Mouse (Mus musculus) heart, adult 18-20 months (tissue): ENCODE results near the gene Slc8a3. TPM values are rescaled to one million over a fixed set of nuclear protein-coding genes. Genes with fewer than 3 reads are reported as not detected.

Experiments
- DNase-seq, 2 experiments: peaks; one replicate each; pipeline ENCODE4 v3.0.0; 2021 to 2022; ENCODE audit warnings: mixed read lengths in 1 of 2
- total RNA-seq, 2 experiments: library from RNA; stranded (reverse); gene quantifications; 2 replicates each; pipeline ENCODE4 v1.2.3; 2021

The Slc8a3 gene
- total RNA-seq, 2 experiments from 2014 or later = 0.17 to 0.21 TPM

- no peak for DNase-seq
Observed at GRCm38 (mm10) chr12:81237158-81237557, 95.8 kb downstream of the Slc8a3 start.

DNA sequence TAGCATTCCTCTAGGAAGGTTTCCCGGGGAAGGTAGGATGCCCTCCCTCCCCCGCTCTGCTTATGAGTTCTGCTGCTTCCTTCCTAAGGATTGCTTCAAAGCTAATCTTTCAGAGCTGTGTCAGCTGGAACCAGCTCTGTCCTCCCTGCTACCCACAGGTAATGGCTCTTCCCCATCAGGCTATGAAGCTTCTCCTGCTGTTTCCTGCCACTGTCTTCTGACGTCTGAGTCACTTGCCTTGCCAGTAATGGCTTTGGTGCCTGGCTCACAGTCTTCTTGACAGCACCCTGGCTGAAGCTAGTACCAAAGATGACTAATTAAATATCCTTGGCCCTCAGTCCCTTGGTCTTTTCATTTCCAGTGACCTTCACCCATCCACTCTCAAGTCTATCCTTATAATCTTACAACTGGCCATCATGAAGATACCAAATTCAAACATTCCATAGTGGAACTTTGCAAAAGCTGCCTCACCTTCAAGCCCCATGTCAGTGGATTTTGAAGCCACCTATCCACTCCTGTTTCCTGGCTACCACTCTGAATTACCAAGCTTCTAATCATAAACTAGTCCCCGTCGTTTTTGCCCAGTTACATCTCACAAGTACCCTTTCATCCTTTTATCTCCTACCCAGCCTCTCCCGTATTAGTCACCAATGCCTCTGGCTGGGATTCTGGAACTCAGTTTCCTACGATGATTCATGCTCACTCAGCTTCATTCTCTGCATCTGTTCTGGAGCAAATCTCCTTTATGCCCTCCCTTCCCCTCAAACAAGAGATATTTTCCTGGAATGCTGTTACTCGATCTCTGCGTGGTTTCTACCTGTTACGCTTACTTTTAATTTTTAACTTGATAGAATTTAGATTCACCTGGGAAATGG lies 97.3 kb downstream of the Slc8a3 start:
- no peak for DNase-seq

- no peak for DNase-seq
Observed at GRCm38 (mm10) chr12:81233746-81234380, 99.1 kb downstream of the Slc8a3 start.

GRCm38 (mm10) chr12:81227767-81228460 lies 105.1 kb downstream of the Slc8a3 start:
- DNase-seq = no peak

GRCm38 (mm10) chr12:81226590-81226989 lies 106.4 kb downstream of the Slc8a3 start:
- no peak for DNase-seq

DNA sequence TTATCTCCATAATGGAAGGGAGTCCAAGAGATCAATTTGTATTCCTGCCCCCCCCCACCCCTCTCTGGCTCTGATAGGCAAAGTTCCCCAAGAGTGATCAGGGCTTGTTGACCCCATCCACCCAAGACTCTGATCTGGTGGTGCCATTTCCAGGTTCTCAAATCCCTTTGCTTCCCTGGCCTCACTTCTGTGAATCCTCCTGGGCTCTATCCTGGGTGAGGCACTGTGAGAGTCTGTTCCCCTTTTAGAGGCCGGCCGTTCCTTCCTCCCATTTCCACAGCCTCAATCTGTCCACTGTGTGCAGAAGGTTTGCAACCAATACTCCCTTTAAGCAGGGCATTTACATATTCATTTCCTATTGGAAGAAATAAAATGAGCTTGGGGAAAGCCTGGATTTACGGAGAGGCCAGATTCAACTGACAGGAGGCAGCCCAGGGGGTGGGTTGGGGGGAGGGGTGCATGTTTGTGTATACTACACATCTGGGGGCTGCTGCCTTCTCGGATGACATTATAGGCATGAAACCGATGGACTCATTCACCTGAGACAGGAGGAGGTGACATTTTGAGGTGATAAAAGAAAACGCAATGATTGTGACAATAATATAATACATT lies 106.9 kb downstream of the Slc8a3 start:
- no peak for DNase-seq

DNA sequence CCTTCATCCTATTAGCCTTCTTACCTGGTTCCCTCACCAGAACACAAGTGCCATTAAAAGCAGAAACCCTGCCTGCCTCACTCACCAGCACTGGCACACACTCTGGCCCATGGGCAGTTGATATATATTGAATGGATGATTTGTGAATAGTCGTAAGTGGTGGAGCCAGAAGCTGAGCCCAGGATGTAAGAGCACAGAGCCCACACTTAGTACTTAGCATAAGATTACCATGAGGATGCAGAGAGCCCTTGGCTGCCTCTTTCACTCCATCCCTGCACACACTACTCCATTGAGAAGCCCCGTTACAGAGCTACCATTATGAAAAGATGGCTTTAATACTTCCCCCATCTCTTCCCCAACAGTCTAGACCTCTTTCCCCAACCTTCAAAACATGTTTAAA lies 108.1 kb downstream of the Slc8a3 start:
- DNase-seq = no peak

- DNase-seq = no peak
Observed at GRCm38 (mm10) chr12:81223276-81223675, 109.7 kb downstream of the Slc8a3 start.

DNA sequence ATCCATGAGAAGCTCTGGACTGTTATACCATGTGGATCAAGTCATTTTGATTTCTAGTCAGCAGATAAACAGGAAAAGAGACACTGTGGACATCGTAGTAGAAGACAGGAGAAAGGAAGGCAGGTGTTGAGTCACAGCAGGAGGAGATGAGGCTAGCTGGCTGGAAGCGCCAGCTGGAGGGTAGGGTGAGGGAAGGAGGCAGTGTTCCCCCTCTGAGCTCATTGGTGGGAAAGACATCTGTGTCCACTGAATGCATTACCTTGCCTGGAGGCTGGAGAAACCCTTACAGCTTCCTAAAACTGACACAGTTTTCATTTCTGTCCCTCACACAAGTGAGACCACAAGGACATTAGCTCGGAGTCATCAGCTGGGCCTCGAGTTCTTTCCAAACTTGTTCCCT lies 113.6 kb downstream of the Slc8a3 start:
- DNase-seq = no peak

GRCm38 (mm10) chr12:81208559-81208958 lies 124.4 kb downstream of the Slc8a3 start:
- DNase-seq = no peak

DNA sequence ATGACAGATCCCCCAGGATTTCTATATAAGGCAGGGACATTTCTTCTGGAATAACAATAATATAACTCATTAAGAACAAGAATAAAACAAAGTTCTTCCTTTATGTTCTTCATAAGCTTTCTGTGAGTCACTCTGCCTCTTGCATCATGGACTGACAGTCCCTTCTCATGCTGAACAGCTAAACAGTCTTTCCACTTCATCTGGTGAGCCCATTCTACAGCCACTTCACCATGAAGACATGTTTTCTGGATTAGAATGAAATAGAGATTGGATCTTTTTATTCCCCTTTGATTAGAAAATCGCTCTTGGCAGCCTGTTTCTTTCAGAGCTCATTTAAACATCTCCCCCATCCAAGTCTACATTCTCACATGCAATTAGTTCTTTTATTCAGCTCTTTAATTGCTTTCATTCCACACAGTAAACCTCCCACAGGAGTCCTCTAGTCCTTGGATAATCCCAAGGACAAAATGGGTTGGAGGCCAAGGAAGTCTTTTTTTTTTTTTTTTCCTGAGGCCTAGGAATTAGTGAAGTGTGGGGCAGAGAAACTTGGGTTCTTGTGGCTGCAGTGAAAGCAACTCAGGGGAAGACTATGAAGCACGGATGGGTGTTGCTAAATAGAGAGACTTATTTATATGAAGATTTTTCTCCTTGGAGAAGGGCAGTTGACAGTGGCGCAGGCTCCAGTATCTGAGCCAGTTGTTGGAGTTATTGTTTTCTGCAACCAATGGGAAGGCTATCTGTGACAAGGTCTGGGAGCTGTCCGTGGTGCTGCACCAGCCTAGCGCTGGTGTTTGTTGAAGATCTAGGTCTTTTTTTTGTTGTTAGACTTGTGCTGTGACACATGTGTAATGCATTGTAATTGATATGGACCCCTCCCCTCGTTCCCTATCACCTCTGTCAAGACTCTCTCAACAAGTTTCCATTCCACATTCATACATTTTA lies 127.1 kb downstream of the Slc8a3 start:
- DNase-seq = peak in 1 of 2 experiments; percentile 40

DNA sequence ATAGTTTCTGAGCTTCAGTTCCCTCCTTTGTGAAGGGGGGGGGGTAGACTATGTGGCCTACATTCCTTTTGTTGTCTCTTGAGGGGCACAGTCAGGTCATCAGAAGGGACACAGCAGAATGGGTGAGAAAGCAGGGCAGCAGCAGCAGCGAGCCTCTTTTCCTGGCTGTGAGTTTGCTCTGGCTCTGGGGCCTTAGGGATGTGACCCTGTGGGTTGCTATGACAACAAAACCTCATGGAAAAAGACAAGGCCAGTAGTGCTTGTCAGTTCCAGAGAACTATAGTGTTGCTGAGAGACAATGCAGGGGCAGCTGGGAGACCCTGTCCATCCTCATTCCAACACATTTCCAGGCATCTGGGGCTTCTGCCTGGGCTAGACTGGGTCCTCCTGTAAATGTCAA lies 129.8 kb downstream of the Slc8a3 start:
- no peak for DNase-seq

DNA sequence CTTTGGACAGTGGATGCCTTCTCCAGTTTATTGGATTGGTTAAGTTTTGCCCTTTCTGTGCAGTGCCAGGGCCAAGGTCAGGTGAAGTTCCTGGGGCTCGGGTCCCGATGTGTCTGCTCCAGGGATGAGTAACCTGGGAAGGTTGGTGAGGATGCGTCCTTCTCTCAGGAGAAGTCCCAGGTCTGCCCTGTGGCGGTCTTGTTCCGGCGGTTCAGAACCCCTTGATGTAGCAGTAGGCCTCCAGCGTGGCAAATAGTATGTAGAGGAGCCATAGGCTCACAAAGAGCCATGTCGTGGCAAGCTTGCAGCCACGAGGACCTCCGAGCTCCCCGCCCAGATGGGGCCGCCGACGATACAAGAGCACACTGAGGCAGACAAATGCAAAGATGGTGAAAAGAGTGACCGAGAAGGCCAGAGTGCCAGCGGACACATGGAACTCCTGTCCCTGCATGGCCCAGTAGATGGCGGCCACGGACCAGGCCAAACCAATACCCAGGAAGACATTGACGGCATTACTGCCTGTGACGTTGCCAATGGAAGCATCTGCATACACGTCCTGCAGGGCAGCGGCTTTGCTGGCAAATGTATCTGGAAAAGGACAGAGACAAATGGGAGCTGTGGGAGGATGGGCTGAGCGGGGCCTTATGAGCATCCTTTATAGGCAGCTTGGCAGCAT lies 133.6 kb downstream of the Slc8a3 start:
- DNase-seq = peak; percentile 28 to 58

- no peak for DNase-seq
Observed at GRCm38 (mm10) chr12:81197468-81198075, 135.4 kb downstream of the Slc8a3 start.

- no peak for DNase-seq
Observed at GRCm38 (mm10) chr12:81193968-81194367, 139.0 kb downstream of the Slc8a3 start.

DNA sequence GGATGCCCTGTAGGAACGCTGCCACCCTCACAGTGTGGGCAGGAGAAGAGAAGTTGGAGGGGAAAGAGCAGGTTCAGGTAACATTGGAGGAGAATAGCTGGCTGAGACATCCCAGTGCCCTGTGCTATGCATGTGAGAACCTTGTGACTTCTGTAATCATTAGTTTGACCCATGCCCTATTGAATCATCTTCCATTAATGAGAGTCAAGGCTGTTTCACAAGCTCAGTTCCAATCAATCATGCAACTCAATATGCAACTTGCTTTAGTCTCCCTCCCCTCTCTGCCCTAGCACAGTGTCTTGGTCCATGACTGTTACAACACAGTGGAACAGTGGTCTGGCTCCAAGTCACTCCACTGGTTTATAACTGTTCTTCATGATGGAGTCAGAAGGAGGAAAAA lies 143.3 kb downstream of the Slc8a3 start:
- no peak for DNase-seq

DNA sequence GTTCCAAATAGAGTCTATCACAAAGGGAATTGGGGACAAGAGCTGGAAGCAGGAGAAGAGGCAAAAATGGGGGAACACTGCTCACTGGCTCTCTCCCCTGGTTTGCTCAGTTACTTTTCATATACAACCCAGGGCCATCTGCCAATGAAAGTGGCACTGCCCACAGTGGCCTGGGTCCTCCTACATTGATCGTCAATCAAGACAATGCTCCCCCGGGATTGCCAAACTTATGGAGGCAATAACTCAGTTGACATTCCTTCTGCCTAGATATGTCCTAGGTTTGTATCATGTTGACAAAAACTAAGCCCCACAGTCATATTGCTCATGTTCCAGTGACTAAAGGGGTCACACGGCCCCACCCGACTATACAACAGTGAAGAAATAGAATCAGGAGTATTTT lies 144.0 kb downstream of the Slc8a3 start:
- DNase-seq = no peak

- no peak for DNase-seq
Observed at GRCm38 (mm10) chr12:81188423-81188822, 144.6 kb downstream of the Slc8a3 start.

- DNase-seq = no peak
Observed at GRCm38 (mm10) chr12:81186668-81187067, 146.3 kb downstream of the Slc8a3 start.

- no peak for DNase-seq
Observed at GRCm38 (mm10) chr12:81186081-81186480, 146.9 kb downstream of the Slc8a3 start.
